Mouse (Mus musculus): ENCODE results near the gene Dennd1c. TPM values are rescaled to one million over a fixed set of nuclear protein-coding genes. Genes with fewer than 3 reads are reported as not detected.

The Dennd1c gene
- polyA plus RNA-seq, 1 experiment from 2014 or later: 4.2 TPM

- no peak overlapping the region for H3K4me3 ChIP-seq (replicated peaks; ENCODE audit: low read length)
- H3K9ac ChIP-seq (replicated peaks; ENCODE audit: low read depth, low read length): no peak overlapping the region
- H3K27ac ChIP-seq (ENCODE audit: low read length): no peak overlapping the region
- no peaks in the 10 kb centered on the region for H3K36me3 ChIP-seq (ENCODE audit: control insufficient read depth, insufficient read depth)
- WGBS: 97% methylated on average over 1 of the region's 1 CpGs
- no peak overlapping the region for H3K4me2 ChIP-seq (ENCODE audit: low read length)
- no peaks in the 10 kb centered on the region for H3K27me3 ChIP-seq (replicated peaks; ENCODE audit: control insufficient read depth, insufficient read depth, low read length)
- H3K4me1 ChIP-seq (replicated peaks; ENCODE audit: control insufficient read depth, insufficient read depth, low read length): peaks cover 14% of the 10 kb centered on the region
- no peaks in the 10 kb centered on the region for H3K9me3 ChIP-seq (ENCODE audit: control insufficient read depth, low read length)
- ATAC-seq: no peak
Observed at GRCm38 (mm10) chr17:57110005-57110404, 31.7 kb upstream of the Dennd1c start.

DNA sequence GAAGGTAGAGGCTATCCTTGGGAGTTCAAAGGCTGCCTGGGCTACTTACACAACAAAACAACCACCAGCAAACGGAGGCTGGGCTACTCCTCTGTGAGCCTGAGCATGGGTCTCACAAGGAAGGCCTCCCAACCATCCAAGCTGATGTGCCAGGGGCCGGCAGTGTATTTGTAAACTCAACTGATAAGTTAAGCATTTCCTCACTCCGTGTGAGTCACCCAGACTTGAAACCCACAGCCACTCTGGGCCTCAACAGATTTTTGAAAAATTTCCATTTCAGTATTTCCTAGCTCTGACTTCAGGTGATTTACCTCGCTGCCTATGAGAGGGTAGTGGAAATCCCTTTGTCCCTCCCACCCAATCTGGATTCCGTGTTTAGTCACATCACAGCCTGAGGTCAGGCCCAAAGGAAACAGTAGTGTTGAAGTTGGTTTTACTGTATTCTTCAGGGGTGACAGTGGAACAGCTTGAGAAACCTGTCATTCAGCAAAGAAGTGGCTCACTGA lies 30.4 kb upstream of the Dennd1c start:
- Histone ChIP-seq H3K27me3 (replicated peaks; ENCODE audit: control insufficient read depth, insufficient read depth, low read length) (no peaks in the 10 kb centered on the region), H3K9me3 (ENCODE audit: control insufficient read depth, low read length) (no peaks in the 10 kb centered on the region), H3K36me3 (ENCODE audit: control insufficient read depth, insufficient read depth) (no peaks in the 10 kb centered on the region), H3K4me1 (replicated peaks; ENCODE audit: control insufficient read depth, insufficient read depth, low read length) (peaks cover 21% of the 10 kb centered on the region), H3K27ac (ENCODE audit: low read length) (no peak overlapping the region), H3K4me3 (replicated peaks; ENCODE audit: low read length) (no peak overlapping the region), H3K4me2 (ENCODE audit: low read length) (no peak overlapping the region), H3K9ac (replicated peaks; ENCODE audit: low read depth, low read length) (no peak overlapping the region)
- WGBS: 69% methylated on average over 5 of the region's 5 CpGs
- ATAC-seq: no peak

GRCm38 (mm10) chr17:57108040-57108665 lies 29.8 kb upstream of the Dennd1c start:
- Histone ChIP-seq H3K27ac (ENCODE audit: low read length) (no peak overlapping the region), H3K4me1 (replicated peaks; ENCODE audit: control insufficient read depth, insufficient read depth, low read length) (peaks cover 21% of the 10 kb centered on the region), H3K36me3 (ENCODE audit: control insufficient read depth, insufficient read depth) (no peaks in the 10 kb centered on the region), H3K9me3 (ENCODE audit: control insufficient read depth, low read length) (no peaks in the 10 kb centered on the region), H3K4me2 (ENCODE audit: low read length) (no peak overlapping the region), H3K9ac (replicated peaks; ENCODE audit: low read depth, low read length) (no peak overlapping the region), H3K27me3 (replicated peaks; ENCODE audit: control insufficient read depth, insufficient read depth, low read length) (no peaks in the 10 kb centered on the region), H3K4me3 (replicated peaks; ENCODE audit: low read length) (no peak overlapping the region)
- ATAC-seq: no peak
- WGBS: 81% methylated on average over 7 of the region's 7 CpGs

- H3K4me1 ChIP-seq (replicated peaks; ENCODE audit: control insufficient read depth, insufficient read depth, low read length): peaks cover 21% of the 10 kb centered on the region
- no peaks in the 10 kb centered on the region for H3K27me3 ChIP-seq (replicated peaks; ENCODE audit: control insufficient read depth, insufficient read depth, low read length)
- no peak for ATAC-seq
- H3K4me3 ChIP-seq (replicated peaks; ENCODE audit: low read length): no peak overlapping the region
- H3K9me3 ChIP-seq (ENCODE audit: control insufficient read depth, low read length): no peaks in the 10 kb centered on the region
- WGBS: 89% methylated on average over 5 of the region's 5 CpGs
- H3K9ac ChIP-seq (replicated peaks; ENCODE audit: low read depth, low read length): no peak overlapping the region
- H3K36me3 ChIP-seq (ENCODE audit: control insufficient read depth, insufficient read depth): no peaks in the 10 kb centered on the region
- H3K4me2 ChIP-seq (ENCODE audit: low read length): 0 out of 2 replicates have a peak overlapping the region, but pooled peaks have one; percentile 1
- H3K27ac ChIP-seq (ENCODE audit: low read length): no peak overlapping the region
Observed at GRCm38 (mm10) chr17:57107064-57107463, 28.8 kb upstream of the Dennd1c start.

DNA sequence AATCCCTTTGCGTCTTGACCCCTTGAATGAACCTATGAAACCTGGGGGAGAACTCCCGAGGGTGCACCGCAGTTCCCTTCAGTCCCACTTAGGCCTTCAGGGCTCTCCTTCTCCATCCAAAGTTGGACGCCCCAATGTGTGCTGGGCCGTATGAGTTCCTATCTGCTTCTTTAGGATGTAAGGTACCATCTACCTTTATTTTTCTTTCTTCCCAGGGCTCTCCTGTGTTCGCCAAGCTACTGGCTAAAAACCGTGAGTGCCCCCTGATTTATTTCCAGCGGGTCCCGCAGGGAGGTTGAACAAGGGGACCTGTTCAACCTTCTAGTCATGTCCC lies 27.7 kb upstream of the Dennd1c start:
- 3% methylated on average over 9 of the region's 9 CpGs for WGBS
- no peak overlapping the region for H3K27ac ChIP-seq (ENCODE audit: low read length)
- peak overlapping the region; percentile 89 for H3K9ac ChIP-seq (replicated peaks; ENCODE audit: low read depth, low read length)
- ATAC-seq: no peak
- peak overlapping the region; percentile 87 for H3K4me3 ChIP-seq (replicated peaks; ENCODE audit: low read length)
- H3K4me1 ChIP-seq (replicated peaks; ENCODE audit: control insufficient read depth, insufficient read depth, low read length): peaks cover 21% of the 10 kb centered on the region
- H3K9me3 ChIP-seq (ENCODE audit: control insufficient read depth, low read length): no peaks in the 10 kb centered on the region
- no peaks in the 10 kb centered on the region for H3K27me3 ChIP-seq (replicated peaks; ENCODE audit: control insufficient read depth, insufficient read depth, low read length)
- no peaks in the 10 kb centered on the region for H3K36me3 ChIP-seq (ENCODE audit: control insufficient read depth, insufficient read depth)
- H3K4me2 ChIP-seq (ENCODE audit: low read length): peak overlapping the region; percentile 53

GRCm38 (mm10) chr17:57105181-57106034 lies 27.1 kb upstream of the Dennd1c start, which contains the start of gene Tnfsf9:
Tnfsf9 (plus strand) TSS chr17:57105325.
- Histone ChIP-seq H3K4me2 (ENCODE audit: low read length) (peak within 1 kb of the TSS; percentile 53), H3K9me3 (ENCODE audit: control insufficient read depth, low read length) (no peaks in the 10 kb centered on the region), H3K36me3 (ENCODE audit: control insufficient read depth, insufficient read depth) (no peaks in the 10 kb centered on the region), H3K9ac (replicated peaks; ENCODE audit: low read depth, low read length) (peak within 1 kb of the TSS; percentile 89), H3K4me1 (replicated peaks; ENCODE audit: control insufficient read depth, insufficient read depth, low read length) (peaks cover 21% of the 10 kb centered on the region), H3K4me3 (replicated peaks; ENCODE audit: low read length) (peak within 1 kb of the TSS; percentile 87), H3K27me3 (replicated peaks; ENCODE audit: control insufficient read depth, insufficient read depth, low read length) (no peaks in the 10 kb centered on the region), H3K27ac (ENCODE audit: low read length) (no peak within 1 kb of the TSS; the same call in 1 of the 2 replicates)
- peak; percentile 85 for ATAC-seq
- WGBS: under 1% methylated on average over 53 of the region's 61 CpGs

GRCm38 (mm10) chr17:57104496-57104895 lies 26.2 kb upstream of the Dennd1c start:
- Histone ChIP-seq H3K36me3 (ENCODE audit: control insufficient read depth, insufficient read depth) (no peaks in the 10 kb centered on the region), H3K9ac (replicated peaks; ENCODE audit: low read depth, low read length) (no peak overlapping the region; the same call in 1 of the 2 replicates), H3K27ac (ENCODE audit: low read length) (no peak overlapping the region), H3K9me3 (ENCODE audit: control insufficient read depth, low read length) (no peaks in the 10 kb centered on the region), H3K27me3 (replicated peaks; ENCODE audit: control insufficient read depth, insufficient read depth, low read length) (no peaks in the 10 kb centered on the region), H3K4me2 (ENCODE audit: low read length) (peak overlapping the region; percentile 53), H3K4me1 (replicated peaks; ENCODE audit: control insufficient read depth, insufficient read depth, low read length) (peaks cover 21% of the 10 kb centered on the region), H3K4me3 (replicated peaks; ENCODE audit: low read length) (peak overlapping the region; percentile 87)
- WGBS: 44% methylated on average over 4 of the region's 4 CpGs
- ATAC-seq: peak; percentile 19

GRCm38 (mm10) chr17:57102276-57102675 lies 24.0 kb upstream of the Dennd1c start:
- Histone ChIP-seq H3K4me1 (replicated peaks; ENCODE audit: control insufficient read depth, insufficient read depth, low read length) (peaks cover 21% of the 10 kb centered on the region), H3K27ac (ENCODE audit: low read length) (no peak overlapping the region), H3K4me3 (replicated peaks; ENCODE audit: low read length) (no peak overlapping the region), H3K27me3 (replicated peaks; ENCODE audit: control insufficient read depth, insufficient read depth, low read length) (no peaks in the 10 kb centered on the region), H3K9me3 (ENCODE audit: control insufficient read depth, low read length) (no peaks in the 10 kb centered on the region), H3K9ac (replicated peaks; ENCODE audit: low read depth, low read length) (no peak overlapping the region), H3K36me3 (ENCODE audit: control insufficient read depth, insufficient read depth) (no peaks in the 10 kb centered on the region), H3K4me2 (ENCODE audit: low read length) (no peak overlapping the region)
- no peak for ATAC-seq
- WGBS: 91% methylated on average over 2 of the region's 2 CpGs

DNA sequence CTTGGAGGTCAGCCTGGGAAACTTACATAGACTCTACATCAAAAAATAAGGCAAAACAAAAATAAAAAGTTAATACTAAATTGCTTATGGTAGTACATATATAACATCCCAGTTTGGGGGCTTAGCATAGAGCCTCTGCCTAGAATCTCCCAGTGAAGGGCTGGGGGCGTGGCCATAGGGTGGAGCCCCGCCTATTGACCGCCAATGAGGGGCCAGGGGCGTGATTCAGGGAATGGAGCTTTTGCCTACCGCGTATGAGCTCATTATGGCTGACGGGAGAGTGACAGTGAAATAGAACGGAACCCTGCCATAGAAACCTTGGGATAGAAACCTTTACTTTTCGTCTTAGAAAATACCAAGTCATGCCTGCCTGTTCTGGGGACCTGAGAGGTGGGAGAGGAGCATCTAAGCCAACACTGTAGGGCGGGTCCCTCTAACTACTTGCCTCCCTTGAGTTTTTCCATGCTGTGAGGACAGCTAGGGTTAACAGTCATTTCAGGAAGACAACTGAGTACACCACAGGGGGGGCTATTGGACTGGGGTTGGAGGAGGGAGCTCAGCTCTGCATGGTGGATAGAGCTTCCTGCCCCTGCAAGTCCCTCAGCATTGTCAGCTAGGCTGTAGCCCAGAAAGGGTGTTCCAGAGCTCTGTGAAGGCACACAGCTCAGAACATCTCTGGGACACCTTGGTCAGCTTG lies 21.5 kb upstream of the Dennd1c start:
- no peak overlapping the region for H3K4me2 ChIP-seq (ENCODE audit: low read length)
- no peaks in the 10 kb centered on the region for H3K9me3 ChIP-seq (ENCODE audit: control insufficient read depth, low read length)
- WGBS: 10% methylated on average over 10 of the region's 10 CpGs
- no peak overlapping the region for H3K4me3 ChIP-seq (replicated peaks; ENCODE audit: low read length)
- H3K4me1 ChIP-seq (replicated peaks; ENCODE audit: control insufficient read depth, insufficient read depth, low read length): peaks cover 13% of the 10 kb centered on the region
- no peak for ATAC-seq
- no peak overlapping the region for H3K9ac ChIP-seq (replicated peaks; ENCODE audit: low read depth, low read length)
- no peaks in the 10 kb centered on the region for H3K36me3 ChIP-seq (ENCODE audit: control insufficient read depth, insufficient read depth)
- no peak overlapping the region for H3K27ac ChIP-seq (ENCODE audit: low read length)
- H3K27me3 ChIP-seq (replicated peaks; ENCODE audit: control insufficient read depth, insufficient read depth, low read length): no peaks in the 10 kb centered on the region

Data from forebrain, embryonic 16.5 days (tissue).